Comparison of ENCODE assay signal across 23 mouse cellular contexts in the genomic region with DNA sequence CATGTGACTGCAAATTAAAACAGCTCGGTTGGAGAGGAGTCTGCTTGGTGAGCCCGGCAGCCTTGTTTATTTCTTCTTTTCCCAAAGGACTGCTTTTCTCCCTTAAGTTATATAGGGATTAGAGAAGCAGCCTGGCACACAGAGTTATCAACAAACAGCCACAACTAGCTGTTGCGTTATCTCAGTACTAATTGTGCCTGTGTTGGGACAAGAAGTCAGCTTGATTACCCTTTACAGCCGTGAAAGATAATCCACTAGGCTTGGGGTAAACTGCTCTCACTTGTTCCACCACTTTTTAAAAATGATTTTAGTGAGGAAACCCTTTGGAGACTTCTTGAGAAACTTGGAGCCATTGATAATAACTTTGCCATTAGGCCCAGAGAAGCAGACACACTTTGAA. TPM values are rescaled to one million over a fixed set of nuclear protein-coding genes. Genes with fewer than 3 reads are reported as not detected.
DNase-seq lines count a peak whose midpoint lies in the region; ATAC-seq and TF ChIP-seq lines count a peak whose summit lies in the region.
"Had no signal": no experiment of that assay in that cellular context is flagged by ENCODE, and none has a peak within 500 bp of the region (broad histone marks: within the 10 kb centered on the region; RNA-seq: fewer than 3 reads in every experiment).

No protein-coding gene starts in this region.

- no peak for ATAC-seq in limb, embryonic 15.5 days (ENCODE audit: insufficient number of reproducible peaks, low FRiP score, low TSS enrichment, low read depth)
- no peak for ATAC-seq in liver, postnatal 0 days
- ATAC-seq in midbrain, embryonic 11.5 days (ENCODE audit: low FRiP score): no peak
- no peak for ATAC-seq in forebrain, embryonic 13.5 days
- ATAC-seq: forebrain, embryonic 16.5 days; intestine, embryonic 16.5 days; midbrain, embryonic 13.5 days had no signal

- TF ChIP-seq CTCF in left cerebral cortex, adult 2 months (IDR thresholded peaks at IDR 0.05): no peak
- no peak for TF ChIP-seq CTCF in liver, postnatal 0 days (IDR thresholded peaks at IDR 0.05; ENCODE audit: low read depth)

- TF ChIP-seq EP300 in liver, postnatal 0 days (IDR thresholded peaks at IDR 0.05; ENCODE audit: low read depth): peak; percentile 82

- peak overlapping the region; percentile 40; the same call in 1 of the 2 replicates for H3K27ac ChIP-seq in left cerebral cortex, adult 2 months
- peak overlapping the region; percentile 27; the same call in 1 of the 2 replicates for H3K27ac ChIP-seq in limb, embryonic 15.5 days
- H3K27ac ChIP-seq in liver, postnatal 0 days (ENCODE audit: low read depth): no peak overlapping the region
- H3K27ac ChIP-seq in midbrain, embryonic 11.5 days (ENCODE audit: low read depth, low read length): no peak overlapping the region
- H3K27ac ChIP-seq in forebrain, embryonic 13.5 days: no peak overlapping the region
- H3K27ac ChIP-seq: heart, embryonic 15.5 days; hindbrain, embryonic 15.5 days; midbrain, embryonic 13.5 days had no signal

- 18% methylated on average over 4 of the region's 4 CpGs for WGBS in limb, embryonic 15.5 days
- WGBS in liver, postnatal 0 days (ENCODE audit: insufficient replicate concordance): 49% methylated on average over 4 of the region's 4 CpGs
- WGBS in midbrain, embryonic 11.5 days: 60% methylated on average over 4 of the region's 4 CpGs
- WGBS in forebrain, embryonic 13.5 days: 42% methylated on average over 4 of the region's 4 CpGs

- H3K9me3 ChIP-seq in limb, embryonic 15.5 days: no peaks in the 10 kb centered on the region
- no peaks in the 10 kb centered on the region for H3K9me3 ChIP-seq in liver, postnatal 0 days (ENCODE audit: low read length)
- no peaks in the 10 kb centered on the region for H3K9me3 ChIP-seq in midbrain, embryonic 11.5 days (ENCODE audit: control insufficient read depth, low read length)
- H3K9me3 ChIP-seq in forebrain, embryonic 13.5 days (replicated peaks): no peaks in the 10 kb centered on the region
- H3K9me3 ChIP-seq: heart, embryonic 15.5 days; hindbrain, embryonic 15.5 days; midbrain, embryonic 13.5 days had no signal

- H3K36me3 ChIP-seq in limb, embryonic 15.5 days: no peaks in the 10 kb centered on the region
- no peaks in the 10 kb centered on the region for H3K36me3 ChIP-seq in liver, postnatal 0 days (replicated peaks; ENCODE audit: insufficient read depth, low read length)
- H3K36me3 ChIP-seq in midbrain, embryonic 11.5 days (ENCODE audit: control insufficient read depth, insufficient read depth, low read length): peaks cover 2% of the 10 kb centered on the region; the same call in 1 of the 2 replicates
- peaks cover 8% of the 10 kb centered on the region; the same call in 1 of the 2 replicates for H3K36me3 ChIP-seq in forebrain, embryonic 13.5 days (ENCODE audit: poor library complexity, severe bottlenecking)
- H3K36me3 ChIP-seq: heart, embryonic 15.5 days; hindbrain, embryonic 15.5 days had no signal

- H3K27me3 ChIP-seq in limb, embryonic 15.5 days: no peaks in the 10 kb centered on the region
- H3K27me3 ChIP-seq in liver, postnatal 0 days (ENCODE audit: insufficient read depth, low read length): no peaks in the 10 kb centered on the region
- no peaks in the 10 kb centered on the region for H3K27me3 ChIP-seq in midbrain, embryonic 11.5 days (ENCODE audit: control insufficient read depth, insufficient read depth, low read length)
- H3K27me3 ChIP-seq in forebrain, embryonic 13.5 days: no peaks in the 10 kb centered on the region
- H3K27me3 ChIP-seq: heart, embryonic 15.5 days; hindbrain, embryonic 15.5 days; midbrain, embryonic 13.5 days had no signal

- DNase-seq in left cerebral cortex, adult 2 months (ENCODE audit: extremely low spot score in 1 of 2, low spot score in 2 of 2): no peak
- no peak for DNase-seq in left cerebral cortex, postnatal 4 days
- DNase-seq in c-Kit-positive CD71-positive TER-119-negative erythroid progenitor cells, embryonic 14.5 days (ENCODE audit: low read depth): peak; percentile 52
- no peak for DNase-seq in liver, postnatal 0 days
- DNase-seq in midbrain, embryonic 11.5 days (ENCODE audit: low spot score, missing footprints): no peak
- DNase-seq: adrenal gland, postnatal 14 days; gastrocnemius, postnatal 25 days; heart, postnatal 4 days; kidney, adult 9 months; kidney, postnatal 14 days; lung, adult 18-20 months; lung, postnatal 10 days; retina, postnatal 1 day; right cerebral cortex, postnatal 25 days; spleen, adult 18-20 months; thymus, postnatal 25 days had no signal

- H3K4me2 ChIP-seq in limb, embryonic 15.5 days: no peak overlapping the region
- H3K4me2 ChIP-seq in liver, postnatal 0 days (ENCODE audit: low read depth, low read length): no peak overlapping the region
- H3K4me2 ChIP-seq in midbrain, embryonic 11.5 days: no peak overlapping the region
- no peak overlapping the region for H3K4me2 ChIP-seq in forebrain, embryonic 13.5 days
- H3K4me2 ChIP-seq: heart, embryonic 15.5 days; midbrain, embryonic 13.5 days had no signal

- H3K4me3 ChIP-seq in left cerebral cortex, adult 2 months: no peak overlapping the region
- H3K4me3 ChIP-seq in limb, embryonic 15.5 days: no peak overlapping the region
- no peak overlapping the region for H3K4me3 ChIP-seq in liver, postnatal 0 days (ENCODE audit: low read depth, low read length)
- no peak overlapping the region for H3K4me3 ChIP-seq in midbrain, embryonic 11.5 days (ENCODE audit: low read depth, low read length)
- H3K4me3 ChIP-seq in forebrain, embryonic 13.5 days: no peak overlapping the region
- H3K4me3 ChIP-seq: heart, embryonic 15.5 days; hindbrain, embryonic 15.5 days; midbrain, embryonic 13.5 days had no signal

- no peak overlapping the region for H3K9ac ChIP-seq in limb, embryonic 15.5 days
- no peak overlapping the region for H3K9ac ChIP-seq in liver, postnatal 0 days (replicated peaks)
- no peak overlapping the region for H3K9ac ChIP-seq in midbrain, embryonic 11.5 days (ENCODE audit: low read length)
- H3K9ac ChIP-seq in forebrain, embryonic 13.5 days: no peak overlapping the region
- H3K9ac ChIP-seq: heart, embryonic 15.5 days; hindbrain, embryonic 15.5 days; midbrain, embryonic 13.5 days had no signal

- H3K4me1 ChIP-seq in limb, embryonic 15.5 days: peaks cover 85% of the 10 kb centered on the region
- peaks cover 36% of the 10 kb centered on the region for H3K4me1 ChIP-seq in liver, postnatal 0 days (ENCODE audit: insufficient read depth)
- peaks cover 60% of the 10 kb centered on the region for H3K4me1 ChIP-seq in midbrain, embryonic 11.5 days (ENCODE audit: control insufficient read depth, insufficient read depth, low read length)
- H3K4me1 ChIP-seq in forebrain, embryonic 13.5 days: peaks cover 97% of the 10 kb centered on the region

- intact Hi-C loops in left cerebral cortex, adult 2 months (cut with DNase I): loop anchor here (5.0 kb wide), 4 partner anchors 35 to 250 kb away; a partner anchor contains a TSS
- intact Hi-C loops in left cerebral cortex, postnatal 4 days (cut with DNase I): no loop called here

RNA-seq across cellular contexts. Expression of a gene that starts 36.9 kb away (rescaled TPM):
- total RNA-seq in left cerebral cortex, adult 2 months (2021): 100 to 1,000 TPM in 1 of 2 experiments, 10 to 100 TPM in 1; 98.8 to 114 TPM
- 100 to 1,000 TPM; 374 to 381 TPM for total RNA-seq in left cerebral cortex, postnatal 4 days (2021)
- 29.5 and 32.7 TPM in 2 replicates for polyA plus RNA-seq in limb, embryonic 15.5 days (2015; fragmentation: Nextera tagmentation; extraction: Ambion mirVana)
- 4.0 and 4.2 TPM in 2 replicates for polyA plus RNA-seq in liver, postnatal 0 days (2015; fragmentation: Nextera tagmentation; extraction: Ambion mirVana)
- polyA plus RNA-seq in midbrain, embryonic 11.5 days (2014; fragmentation: Nextera tagmentation; extraction: Ambion mirVana): 30.7 and 33.7 TPM in 2 replicates
- 49.9 and 50.0 TPM in 2 replicates for polyA plus RNA-seq in forebrain, embryonic 13.5 days (2015; fragmentation: Nextera tagmentation; extraction: Ambion mirVana)

Comparison
In these comparisons a context has a peak if more than half of its experiments do, and no peak if none do; other contexts are left out.
1. H3K27ac ChIP-seq: peak in left cerebral cortex, adult 2 months (single experiment) and limb, embryonic 15.5 days (single experiment); none in liver, postnatal 0 days (single experiment), midbrain, embryonic 11.5 days (single experiment) and forebrain, embryonic 13.5 days (single experiment).